Mouse (Mus musculus) forebrain, postnatal 0 days (tissue): ENCODE results near the gene Camta2. TPM values are rescaled to one million over a fixed set of nuclear protein-coding genes. Genes with fewer than 3 reads are reported as not detected.

Experiments
- ATAC-seq: fragments of 200-750 bp; cut with Nextera tagmentation; 2 replicates; pipeline ENCODE4 v1.8.0; 2017; ENCODE audit warnings: mild to moderate bottlenecking, moderate library complexity
- DNase-seq: peaks from one replicate; pipeline ENCODE4 v3.0.0-alpha.2; 2015
- H3K27ac ChIP-seq: fragments of 300-500 bp; sonication (generic); 2 replicates; pipeline ENCODE4 v1.5.1; 2014; ENCODE audit warnings: low read depth, mild to moderate bottlenecking, antibody characterized with exemption, low read length, moderate library complexity, mixed read lengths
- H3K27me3 ChIP-seq: fragments of 300-500 bp; sonication (generic); 2 replicates; pipeline ENCODE4 v1.6.1; 2014; ENCODE audit warnings: mild to moderate bottlenecking, low read length, mixed read lengths; ENCODE audit not compliant: insufficient read depth
- H3K36me3 ChIP-seq: fragments of 300-500 bp; sonication (generic); 2 replicates; pipeline ENCODE4 v1.6.1; 2014; ENCODE audit warnings: mild to moderate bottlenecking, moderate library complexity; ENCODE audit not compliant: insufficient read depth
- H3K4me1 ChIP-seq: fragments of 300-500 bp; sonication (generic); 2 replicates; pipeline ENCODE4 v1.6.1; 2014; ENCODE audit warnings: antibody characterized with exemption; ENCODE audit not compliant: insufficient read depth
- H3K4me2 ChIP-seq: fragments of 300-500 bp; sonication (generic); 2 replicates; pipeline ENCODE4 v1.6.1; 2014; ENCODE audit warnings: low read depth, mild to moderate bottlenecking, moderate library complexity
- H3K4me3 ChIP-seq: fragments of 300-500 bp; sonication (generic); 2 replicates; pipeline ENCODE4 v1.5.1; 2014; ENCODE audit warnings: low read depth, low read length, mixed read lengths
- H3K9ac ChIP-seq: fragments of 300-500 bp; sonication (generic); 2 replicates; pipeline ENCODE4 v1.6.1; 2014; ENCODE audit warnings: mild to moderate bottlenecking
- H3K9me3 ChIP-seq: fragments of 300-500 bp; sonication (generic); 2 replicates; pipeline ENCODE4 v1.6.1; 2016; ENCODE audit warnings: low read length
- CTCF ChIP-seq: sonication (generic); IDR thresholded peaks from 2 replicates; pipeline ENCODE4 v1.5.1; 2016; ENCODE audit warnings: antibody characterized with exemption, control low read depth, low read depth
- WGBS: fragments of 180-500 bp; shearing (Covaris S2); extraction: QIAGEN DNeasy Blood & Tissue Kit; methylation state at CpG from one replicate; pipeline ENCODE4 v1.1.7; 2014; 5-methylcytosine and 5-hydroxymethylcytosine counted together
- polyA plus RNA-seq: library from polyadenylated mRNA; unstranded; fragments of >200 nt; fragmentation: Nextera tagmentation; extraction: Ambion mirVana; gene quantifications from 2 replicates; pipeline ENCODE4 v1.2.1, GENCODE M21; 2015
- total RNA-seq: library from RNA; depleted of rRNA; stranded (reverse); fragments of >200 nt; gene quantifications from 2 replicates; pipeline ENCODE4 v1.2.3, GENCODE M21; 2014

The Camta2 gene
- total and polyA plus RNA-seq, 2 experiments from 2014 or later = 17.3 to 17.7 TPM

- Histone ChIP-seq H3K27ac (peak overlapping the region; percentile 97), H3K4me2 (peak overlapping the region; percentile 87), H3K27me3 (no peaks in the 10 kb centered on the region), H3K4me1 (0 out of 2 replicates have a peak, but pooled peaks cover 1% of the 10 kb centered on the region), H3K36me3 (peaks cover 30% of the 10 kb centered on the region), H3K4me3 (peak overlapping the region; percentile 98), H3K9ac (peak overlapping the region; percentile 97), H3K9me3 (no peaks in the 10 kb centered on the region)
- 0 out of 2 replicates have a peak, but pooled peaks have one; percentile 14 for TF ChIP-seq CTCF
- 2% methylated on average over 60 of the region's 63 CpGs for WGBS
- DNase-seq (peak; percentile 68), ATAC-seq (peak; percentile 73)
These were observed 34.3 kb downstream of the Camta2 start for GRCm38 (mm10) chr11:70653345-70654197.

- Histone ChIP-seq H3K4me3 (peak overlapping the region; percentile 98), H3K27ac (peak overlapping the region; percentile 97; the same call in 1 of the 2 replicates), H3K27me3 (no peaks in the 10 kb centered on the region), H3K36me3 (peaks cover 34% of the 10 kb centered on the region), H3K4me2 (peak overlapping the region; percentile 87), H3K9me3 (no peaks in the 10 kb centered on the region), H3K4me1 (peaks cover 8% of the 10 kb centered on the region; the same call in 1 of the 2 replicates), H3K9ac (peak overlapping the region; percentile 97; the same call in 1 of the 2 replicates)
- WGBS = 60% methylated on average over 6 of the region's 6 CpGs
- no peak for TF ChIP-seq CTCF
- ATAC-seq (no peak), DNase-seq (no peak)
These were observed 35.0 kb downstream of the Camta2 start for GRCm38 (mm10) chr11:70652884-70653344.

- no peaks in the 10 kb centered on the region for H3K27me3 ChIP-seq
- no peak for TF ChIP-seq CTCF
- 0 out of 2 replicates have a peak overlapping the region, but pooled peaks have one; percentile 97 for H3K9ac ChIP-seq
- no peak overlapping the region for H3K4me3 ChIP-seq
- WGBS = 70% methylated on average over 12 of the region's 12 CpGs
- DNase-seq (no peak), ATAC-seq (no peak)
- no peak overlapping the region for H3K27ac ChIP-seq
- peaks cover 34% of the 10 kb centered on the region for H3K36me3 ChIP-seq
- H3K4me2 ChIP-seq = peak overlapping the region; percentile 87
- H3K9me3 ChIP-seq = no peaks in the 10 kb centered on the region
- peaks cover 8% of the 10 kb centered on the region; the same call in 1 of the 2 replicates for H3K4me1 ChIP-seq
These were observed 35.6 kb downstream of the Camta2 start for GRCm38 (mm10) chr11:70652029-70652883.

GRCm38 (mm10) chr11:70651391-70651790 is 36.5 kb downstream of the Camta2 start:
- peaks cover 9% of the 10 kb centered on the region for H3K4me1 ChIP-seq
- no peak for TF ChIP-seq CTCF
- WGBS = 84% methylated on average over 2 of the region's 2 CpGs

GRCm38 (mm10) chr11:70650322-70651175 is 37.4 kb downstream of the Camta2 start:
- no peak overlapping the region for H3K4me2 ChIP-seq
- no peak overlapping the region for H3K4me3 ChIP-seq
- H3K9ac ChIP-seq = no peak overlapping the region
- H3K27me3 ChIP-seq = no peaks in the 10 kb centered on the region
- ATAC-seq (no peak), DNase-seq (no peak)
- peaks cover 34% of the 10 kb centered on the region for H3K36me3 ChIP-seq
- no peak for TF ChIP-seq CTCF
- no peak overlapping the region for H3K27ac ChIP-seq
- peaks cover 17% of the 10 kb centered on the region for H3K4me1 ChIP-seq
- H3K9me3 ChIP-seq = no peaks in the 10 kb centered on the region
- WGBS = 84% methylated on average over 12 of the region's 12 CpGs

More at GRCm38 (mm10) chr11:70651391-70651790, 36.5 kb downstream of the Camta2 start:
- Histone ChIP-seq H3K9ac (no peak overlapping the region), H3K27me3 (no peaks in the 10 kb centered on the region), H3K4me3 (no peak overlapping the region), H3K36me3 (peaks cover 34% of the 10 kb centered on the region), H3K9me3 (no peaks in the 10 kb centered on the region), H3K4me2 (no peak overlapping the region), H3K27ac (no peak overlapping the region)
- DNase-seq (no peak), ATAC-seq (no peak)

- Histone ChIP-seq H3K4me3 (no peak overlapping the region), H3K4me2 (no peak overlapping the region), H3K27ac (no peak overlapping the region), H3K9ac (no peak overlapping the region), H3K4me1 (peaks cover 18% of the 10 kb centered on the region), H3K9me3 (no peaks in the 10 kb centered on the region), H3K27me3 (no peaks in the 10 kb centered on the region), H3K36me3 (peaks cover 46% of the 10 kb centered on the region)
- DNase-seq (no peak), ATAC-seq (no peak)
- WGBS = 89% methylated on average over 8 of the region's 8 CpGs
- TF ChIP-seq CTCF = no peak
These were observed 38.6 kb downstream of the Camta2 start for GRCm38 (mm10) chr11:70649185-70649734.
